Mouse (Mus musculus) adrenal gland, postnatal 14 days (tissue): Measurements from ENCODE around the gene Cd68. TPM values are rescaled to one million over a fixed set of nuclear protein-coding genes. Genes with fewer than 3 reads are reported as not detected.
"Not testable (repeated sequence)": the region's sequence is repeated elsewhere in the genome, so short reads cannot be mapped to it uniquely, and the experiment has no call there.

ENCODE experiments used
- DNase-seq: peaks from one replicate; pipeline ENCODE4 v3.0.0; 2021; ENCODE audit warnings: mixed read lengths
- microRNA-seq, 2 experiments: library from miRNA; unstranded; fragments of <30 nt; microRNA quantifications; one replicate each; pipeline ENCODE4 v1.2.0; 2021
- total RNA-seq: library from RNA; stranded (reverse); gene quantifications from 2 replicates; pipeline ENCODE4 v1.2.3, GENCODE M21; 2021

The Cd68 gene
- total RNA-seq, 1 experiment from 2014 or later, result 8.6 TPM

DNA sequence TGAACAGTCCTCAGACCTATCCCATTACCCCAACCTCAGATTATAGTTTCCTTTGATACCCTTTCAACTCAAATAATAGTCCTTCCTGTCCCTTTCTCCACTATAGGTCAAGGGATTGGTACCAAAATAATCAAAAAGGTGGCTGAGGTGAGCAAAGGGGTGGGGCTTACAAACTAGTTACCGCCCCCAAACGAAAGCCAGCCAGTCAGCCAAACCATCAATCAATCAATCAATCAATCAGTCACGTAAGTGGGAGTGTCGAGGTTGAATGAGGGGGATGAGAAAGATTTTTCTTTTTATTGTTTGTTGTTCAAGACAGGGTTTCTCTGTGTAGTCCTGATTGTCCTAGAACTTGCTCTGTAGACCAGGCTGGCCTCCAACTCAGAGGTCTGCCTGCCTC, 42.9 kb downstream of the Cd68 start:
- no peak for DNase-seq

- peak; percentile 41 for DNase-seq
These were observed 43.5 kb downstream of the Cd68 start for GRCm38 (mm10) chr11:69622406-69622805.

DNA sequence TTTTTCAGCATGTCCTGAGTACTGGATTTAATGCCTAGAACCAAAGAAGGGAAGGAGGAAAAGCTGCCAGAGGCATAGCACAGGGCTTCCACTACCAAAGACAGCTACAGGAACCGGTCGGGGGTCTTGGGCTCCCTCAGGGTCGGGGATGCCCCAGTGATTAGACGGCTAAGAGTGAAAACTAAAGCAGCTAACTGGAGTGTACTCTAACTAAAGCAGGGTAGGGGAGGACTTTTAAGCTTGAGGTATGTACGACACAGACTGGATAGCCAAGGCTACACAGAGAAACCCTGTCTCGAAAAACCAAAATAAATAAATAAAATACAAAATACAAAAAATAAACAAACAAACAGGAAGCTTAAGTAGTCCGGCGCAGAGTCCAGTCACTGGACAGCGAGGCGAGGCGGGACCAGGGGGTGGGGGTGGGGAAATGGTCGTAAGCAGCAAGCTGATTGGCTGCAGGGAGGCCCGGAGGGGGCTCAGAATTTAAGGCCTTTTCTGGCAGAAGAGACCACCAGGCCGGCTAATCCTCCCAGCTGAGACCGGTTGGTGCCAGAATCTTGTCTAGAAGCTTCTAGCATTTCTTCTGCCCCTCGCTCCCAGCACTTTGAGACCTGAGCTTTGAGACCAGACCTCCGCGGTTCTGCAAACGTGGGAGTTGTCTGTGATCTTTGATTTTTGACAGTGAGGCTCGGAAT, 44.2 kb downstream of the Cd68 start, which contains the start of gene Sat2:
Sat2 (plus strand) TSS at position 454 of the 698 bp plus-strand sequence.
- DNase-seq, result peak; percentile 81

DNA sequence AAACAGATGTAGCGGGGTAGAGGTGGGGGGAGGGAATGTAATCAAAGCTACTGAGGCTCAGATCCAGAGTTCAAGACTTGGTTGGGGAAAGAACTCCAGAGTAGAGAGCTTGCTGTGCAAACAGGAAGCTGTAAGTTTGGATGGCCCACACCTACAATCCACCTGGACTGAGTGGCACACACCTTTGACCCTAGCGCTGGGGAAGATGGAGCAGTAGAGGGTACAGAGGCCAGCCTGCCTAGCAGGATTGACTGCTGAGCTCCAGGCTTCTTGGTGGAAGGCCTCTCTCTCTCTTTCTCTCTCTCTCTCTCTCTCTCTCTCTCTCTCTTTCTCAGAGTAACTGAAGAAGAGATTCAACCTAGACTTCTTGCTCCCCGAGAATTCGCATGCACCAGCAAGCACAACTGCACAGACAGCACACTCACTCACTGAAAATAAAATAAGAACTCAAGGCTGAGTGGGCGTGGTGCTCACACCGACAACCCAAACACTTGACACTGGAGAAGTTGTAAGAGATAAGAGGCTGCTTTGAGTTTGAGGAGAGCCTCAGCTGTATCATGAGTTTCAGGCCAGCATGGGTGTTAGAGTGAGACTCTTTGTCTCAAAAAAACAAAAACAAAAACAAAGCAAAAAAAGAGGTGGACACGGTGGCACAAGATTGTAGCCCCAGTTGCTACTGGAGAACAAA, 45.4 kb downstream of the Cd68 start:
- no peak for DNase-seq

- no peak for DNase-seq
These were observed 48.1 kb downstream of the Cd68 start, which contains the start of gene Shbg for GRCm38 (mm10) chr11:69617805-69618204. Shbg (minus strand) TSS chr11:69617905.

DNA sequence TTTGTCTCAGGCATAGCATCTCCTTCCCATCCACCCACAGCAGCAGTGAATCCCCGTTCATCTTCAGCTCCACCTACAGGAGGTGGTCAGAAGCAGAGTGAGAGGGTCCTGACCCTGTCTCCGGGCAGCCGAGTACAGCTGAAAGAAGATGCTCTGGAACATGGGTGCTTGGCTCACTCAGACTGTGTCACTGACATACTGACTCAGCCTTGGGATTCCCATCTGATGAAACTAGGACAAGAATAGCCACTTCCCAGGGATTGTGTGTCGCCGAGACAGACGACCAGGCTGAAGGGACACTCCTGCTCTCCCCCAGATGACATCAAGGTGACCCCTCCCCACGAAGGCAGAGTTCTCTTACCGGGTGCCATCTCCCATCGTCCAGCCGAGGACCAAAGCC, 49.2 kb downstream of the Cd68 start:
- DNase-seq, result no peak

DNA sequence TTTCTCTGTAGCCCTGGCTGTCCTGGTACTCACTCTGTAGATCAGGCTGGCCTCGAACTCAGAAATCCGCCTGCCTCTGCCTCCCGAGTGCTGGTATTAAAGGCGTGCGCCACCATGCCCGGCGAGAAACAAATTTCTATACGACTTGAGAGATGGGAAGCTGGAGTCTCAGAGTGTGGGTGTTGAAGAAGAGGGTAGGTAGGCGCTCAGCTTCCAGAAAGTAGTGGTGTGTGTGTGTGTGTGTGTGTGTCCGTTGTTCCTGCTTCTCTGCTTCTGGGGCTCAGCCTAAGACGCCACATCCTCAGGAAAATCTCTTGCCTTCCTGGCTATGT, 51.7 kb downstream of the Cd68 start:
- not testable (repeated sequence) for DNase-seq

Small RNA genes lying within 50 kb of the gene (microRNA-seq; reads per million reads assigned to microRNA genes)
- gene Mir1934, result 4.2 to 4.3 reads per million in 2 experiments
- gene Mir467f, result 0 reads per million in 2 experiments

Other genes with a start within 250 kb of the Cd68 start
- 0.22 and 0.49 TPM in 2 replicates for gene Dnah2, start 117.0 kb downstream of the Cd68 start, total RNA-seq
- 1.5 and 2.0 TPM in 2 replicates for gene Efnb3, start 105.9 kb downstream of the Cd68 start, total RNA-seq
- 9.2 and 10.1 TPM in 2 replicates for gene Wrap53, start 85.9 kb downstream of the Cd68 start, total RNA-seq
- gene Trp53, start 85.8 kb downstream of the Cd68 start, total RNA-seq, result 66.4 and 78.4 TPM in 2 replicates
- 37.4 and 39.7 TPM in 2 replicates for gene Atp1b2, start 60.2 kb downstream of the Cd68 start, total RNA-seq
- not detected in 2 replicates for gene Shbg, start 48.2 kb downstream of the Cd68 start, total RNA-seq
- 7.9 and 8.2 TPM in 2 replicates for gene Sat2, start 44.1 kb downstream of the Cd68 start, total RNA-seq
- gene Fxr2, start 33.2 kb downstream of the Cd68 start, total RNA-seq, result 75.5 and 84.3 TPM in 2 replicates
- gene Sox15, start 10.8 kb downstream of the Cd68 start, total RNA-seq, result 0.45 TPM in 1 of 2 replicates, not detected in the other
- 96.2 and 101 TPM in 2 replicates for gene Mpdu1, start 3.5 kb downstream of the Cd68 start, total RNA-seq
- 642 and 752 TPM in 2 replicates for gene Eif4a1, start 6.3 kb upstream of the Cd68 start, total RNA-seq
- gene Senp3, start 15.9 kb upstream of the Cd68 start, total RNA-seq, result 71.6 and 72.4 TPM in 2 replicates
- 2.7 and 4.0 TPM in 2 replicates for gene Tnfsf13, start 19.6 kb upstream of the Cd68 start, total RNA-seq
- gene Tnfsf12, start 29.7 kb upstream of the Cd68 start, total RNA-seq, result 20.3 and 21.5 TPM in 2 replicates
- gene Tnfsfm13, start 29.9 kb upstream of the Cd68 start, total RNA-seq, result 3.9 and 4.6 TPM in 2 replicates
- 78.0 and 84.0 TPM in 2 replicates for gene Polr2a, start 92.5 kb upstream of the Cd68 start, total RNA-seq
- not detected in 2 replicates for gene Slc35g3, start 95.8 kb upstream of the Cd68 start, total RNA-seq
- gene Zbtb4, start 99.8 kb upstream of the Cd68 start, total RNA-seq, result 39.9 and 42.4 TPM in 2 replicates
- 2.4 and 3.2 TPM in 2 replicates for gene Chrnb1, start 129.8 kb upstream of the Cd68 start, total RNA-seq
- gene Fgf11, start 135.7 kb upstream of the Cd68 start, total RNA-seq, result 3.5 and 3.8 TPM in 2 replicates
- 0.74 and 1.1 TPM in 2 replicates for gene Tmem102, start 139.5 kb upstream of the Cd68 start, total RNA-seq
- gene Gm39566, start 149.1 kb upstream of the Cd68 start, total RNA-seq, result not detected in 2 replicates
- not detected in 2 replicates for gene Spem2, start 152.3 kb upstream of the Cd68 start, total RNA-seq
- 0.38 TPM in 1 of 2 replicates, not detected in the other for gene Spem1, start 156.0 kb upstream of the Cd68 start, total RNA-seq
- 17.6 and 20.6 TPM in 2 replicates for gene Nlgn2, start 171.6 kb upstream of the Cd68 start, total RNA-seq
- 114 and 128 TPM in 2 replicates for gene Tmem256, start 172.4 kb upstream of the Cd68 start, total RNA-seq
- gene Plscr3, start 180.2 kb upstream of the Cd68 start, total RNA-seq, result 50.5 and 51.3 TPM in 2 replicates
- gene Tnk1, start 192.6 kb upstream of the Cd68 start, total RNA-seq, result 0.30 TPM in 1 of 2 replicates, not detected in the other
- gene Tmem95, start 211.9 kb upstream of the Cd68 start, total RNA-seq, result not detected in 2 replicates
- gene Kctd11, start 215.3 kb upstream of the Cd68 start, total RNA-seq, result 4.1 and 4.4 TPM in 2 replicates
- gene Acap1, start 229.4 kb upstream of the Cd68 start, total RNA-seq, result 2.1 and 14.4 TPM in 2 replicates
- gene 2810408A11Rik, start 234.8 kb upstream of the Cd68 start, total RNA-seq, result 1.8 and 2.1 TPM in 2 replicates
- gene Neurl4, start 234.9 kb upstream of the Cd68 start, total RNA-seq, result 45.9 and 48.8 TPM in 2 replicates
- 52.3 and 57.3 TPM in 2 replicates for gene Gps2, start 247.7 kb upstream of the Cd68 start, total RNA-seq